Mouse (Mus musculus) heart, adult 2 months (tissue): ENCODE measurements around the gene Gan. TPM values are rescaled to one million over a fixed set of nuclear protein-coding genes. Genes with fewer than 3 reads are reported as not detected.
A peak's percentile ranks its signal among the peaks of the same experiment; 100 is the strongest.

ENCODE experiments used
- DNase-seq, 2 experiments: peaks; one replicate each; pipeline ENCODE4 v3.0.0; 2021
- H3K27ac ChIP-seq: fragments of 200-600 bp; 2 replicates; pipeline ENCODE4 v1.8.1; 2022
- H3K27me3 ChIP-seq: fragments of 200-500 bp; 2 replicates; pipeline ENCODE4 v1.6.1; 2012; ENCODE audit warnings: mild to moderate bottlenecking, low read length, inconsistent platforms, mixed read lengths; ENCODE audit not compliant: control insufficient read depth, insufficient read depth
- H3K36me3 ChIP-seq: fragments of 200-500 bp; 2 replicates; pipeline ENCODE4 v1.6.1; 2012; ENCODE audit warnings: low read length, inconsistent platforms; ENCODE audit not compliant: control insufficient read depth, insufficient read depth
- H3K4me1 ChIP-seq: fragments of 200-500 bp; 2 replicates; pipeline ENCODE4 v1.6.1; 2011; ENCODE audit warnings: low read length; ENCODE audit not compliant: control insufficient read depth, insufficient read depth
- H3K4me3 ChIP-seq: fragments of 200-600 bp; 2 replicates; pipeline ENCODE4 v1.8.1; 2022
- H3K79me2 ChIP-seq: fragments of 200-500 bp; replicated peaks from 2 replicates; pipeline ENCODE4 v1.6.1; 2012; ENCODE audit warnings: mild to moderate bottlenecking, inconsistent platforms, low read length, moderate library complexity, mixed read lengths; ENCODE audit not compliant: control insufficient read depth, insufficient read depth
- H3K9ac ChIP-seq: fragments of 200-500 bp; 2 replicates; pipeline ENCODE4 v1.6.1; 2012; ENCODE audit warnings: low read depth, mild to moderate bottlenecking, control low read depth, inconsistent platforms, low read length, mixed read lengths
- CTCF ChIP-seq: fragments of 200-600 bp; IDR thresholded peaks from 2 replicates; pipeline ENCODE4 v1.8.1; 2022; ENCODE audit warnings: antibody characterized with exemption, mild to moderate bottlenecking, moderate library complexity
- EP300 ChIP-seq: fragments of 200-500 bp; IDR thresholded peaks from 2 replicates; pipeline ENCODE4 v1.6.1; 2011; ENCODE audit warnings: low read depth, low read length, control low read depth; ENCODE audit not compliant: insufficient read depth
- POLR2A ChIP-seq: fragments of 200-500 bp; IDR thresholded peaks from 2 replicates; pipeline ENCODE4 v1.6.1; 2011; ENCODE audit warnings: mild to moderate bottlenecking, low read depth, low read length, control low read depth; ENCODE audit not compliant: insufficient read depth
- WGBS: fragments of 180-500 bp; shearing (Covaris S2); methylation state at CpG from one replicate; pipeline ENCODE4 v1.1.7; 2018; 5-methylcytosine and 5-hydroxymethylcytosine counted together
- intact Hi-C: fragments of 180-260 bp; cut with DNase I; formaldehyde crosslinking; loops from one replicate; pipeline ENCODE4 v1.15.1; 2025
- polyA plus RNA-seq: library from polyadenylated mRNA; depleted of rRNA; stranded (reverse); fragments of >200 nt; gene quantifications from 2 replicates; pipeline ENCODE4 v1.2.3, GENCODE M21; 2012
- total RNA-seq, 2 experiments: library from RNA; stranded (reverse); gene quantifications; 2 replicates each; pipeline ENCODE4 v1.2.3; 2021

Gene Gan
- total and polyA plus RNA-seq, 3 experiments, result 1.7 to 5.2 (median 4.2) TPM

DNA sequence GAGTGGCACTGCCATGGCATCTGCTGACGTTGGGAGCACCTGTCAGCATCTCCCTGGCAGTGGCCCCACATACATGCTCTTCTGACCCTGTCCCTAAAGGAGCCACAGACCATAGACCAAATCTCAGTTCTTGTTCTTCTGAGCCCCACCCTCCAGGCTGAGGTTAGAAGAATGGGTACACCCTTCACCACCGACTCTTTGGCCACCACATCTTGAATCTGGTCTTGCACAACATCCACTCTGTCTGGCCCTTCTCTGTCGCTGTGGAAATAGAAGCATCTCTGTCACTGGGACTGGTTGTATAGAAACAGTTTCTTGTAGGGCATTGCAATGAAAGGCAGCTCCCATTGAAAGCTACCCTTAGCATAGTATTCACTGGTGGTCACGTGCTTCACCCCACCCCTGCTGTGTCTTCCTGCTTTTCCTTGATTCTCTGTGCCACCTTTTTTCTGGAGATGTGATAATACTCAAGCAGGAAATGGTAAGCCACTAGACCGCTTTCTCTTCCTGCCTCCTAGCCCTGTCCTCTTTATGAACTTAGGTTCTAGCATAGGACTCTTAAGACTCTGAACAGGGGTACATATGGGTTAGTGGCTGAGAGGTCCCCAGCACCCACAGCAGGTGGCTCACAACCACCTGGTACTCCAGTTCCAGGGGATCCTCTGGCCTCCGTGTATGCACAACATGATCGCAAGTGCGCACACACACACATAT is 25.9 kb downstream of the Gan start:
- intact Hi-C loops, result no loop called here
- no peak for DNase-seq
- no peak overlapping the region for H3K9ac ChIP-seq
- no peaks in the 10 kb centered on the region for H3K79me2 ChIP-seq
- 87% methylated on average over 8 of the region's 8 CpGs for WGBS
- no peaks in the 10 kb centered on the region for H3K27me3 ChIP-seq
- no peaks in the 10 kb centered on the region for H3K36me3 ChIP-seq
- no peak overlapping the region for H3K27ac ChIP-seq
- H3K4me3 ChIP-seq, result no peak overlapping the region
- TF ChIP-seq CTCF (no peak), EP300 (no peak), POLR2A (no peak)
- H3K4me1 ChIP-seq, result no peaks in the 10 kb centered on the region

DNA sequence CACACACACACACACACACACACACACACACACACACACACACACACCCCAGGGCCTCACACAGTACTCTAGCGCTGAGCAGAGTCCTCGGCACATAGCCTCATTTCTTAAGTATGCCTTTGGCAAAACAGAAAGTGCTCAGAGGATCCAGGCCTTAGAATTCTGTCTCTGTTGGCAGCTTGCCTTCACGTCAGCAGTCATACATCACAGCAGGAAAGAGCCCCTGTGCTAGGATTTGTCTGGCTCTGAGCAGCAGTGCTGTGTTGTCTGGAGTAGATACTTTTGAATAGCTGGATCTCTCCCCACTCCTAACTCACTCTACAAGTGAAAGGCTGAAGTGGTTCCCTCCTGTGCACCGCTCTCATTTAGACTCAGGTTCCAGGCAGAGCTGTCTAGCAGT is 36.4 kb downstream of the Gan start:
- H3K27ac ChIP-seq, result no peak overlapping the region
- intact Hi-C loops, result no loop called here
- peaks cover 5% of the 10 kb centered on the region for H3K4me1 ChIP-seq
- H3K27me3 ChIP-seq, result no peaks in the 10 kb centered on the region
- H3K36me3 ChIP-seq, result no peaks in the 10 kb centered on the region
- no peak overlapping the region for H3K4me3 ChIP-seq
- TF ChIP-seq EP300 (no peak), POLR2A (no peak)
- 74% methylated on average over 4 of the region's 4 CpGs for WGBS
- DNase-seq, result no peak
- H3K9ac ChIP-seq, result no peak overlapping the region
- no peaks in the 10 kb centered on the region for H3K79me2 ChIP-seq

DNA sequence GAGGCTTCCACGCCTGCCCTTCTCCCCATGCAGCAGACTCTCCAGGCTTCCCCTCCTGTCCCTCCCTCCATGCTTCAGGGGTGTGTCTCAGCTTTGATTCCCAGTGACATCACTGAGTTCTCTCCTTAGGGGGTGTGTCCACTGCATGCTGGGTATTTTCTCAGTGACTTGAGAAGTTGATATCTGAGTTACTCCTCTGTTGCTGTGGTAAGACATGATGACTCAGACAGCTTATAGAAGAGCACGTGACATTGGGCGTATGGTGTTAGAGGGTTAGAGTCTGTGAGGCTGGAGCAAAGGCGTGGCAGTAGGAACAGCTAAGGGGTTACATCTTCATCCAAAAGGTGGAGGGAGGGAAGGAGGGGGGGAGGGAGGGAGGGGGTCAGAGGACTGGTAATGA is 38.7 kb downstream of the Gan start:
- intact Hi-C loops, result no loop called here
- TF ChIP-seq POLR2A (no peak), CTCF (no peak), EP300 (no peak)
- no peak overlapping the region for H3K4me3 ChIP-seq
- no peaks in the 10 kb centered on the region for H3K36me3 ChIP-seq
- H3K27ac ChIP-seq, result no peak overlapping the region
- H3K27me3 ChIP-seq, result no peaks in the 10 kb centered on the region
- no peaks in the 10 kb centered on the region for H3K79me2 ChIP-seq
- 94% methylated on average over 4 of the region's 4 CpGs for WGBS
- DNase-seq, result no peak
- H3K9ac ChIP-seq, result no peak overlapping the region
- H3K4me1 ChIP-seq, result peaks cover 18% of the 10 kb centered on the region

DNA sequence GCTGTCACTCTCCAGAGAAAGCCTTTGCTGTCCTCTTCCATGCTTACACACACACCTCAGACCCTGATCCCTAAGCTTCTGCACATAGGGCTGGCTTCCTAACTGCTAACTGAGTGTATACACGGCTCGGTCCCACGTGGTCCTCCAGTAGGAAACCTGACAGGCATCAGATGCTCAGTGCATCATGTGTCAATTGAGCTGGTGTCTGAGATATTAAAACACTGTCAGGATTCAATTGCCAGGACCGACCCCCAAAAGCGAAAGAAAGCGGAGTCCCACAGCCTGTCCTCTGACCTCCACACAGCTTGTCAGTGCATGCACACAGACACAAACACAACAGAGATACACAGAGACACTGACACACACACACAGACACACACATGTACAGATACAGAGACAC is 39.6 kb downstream of the Gan start:
- Histone ChIP-seq H3K4me3 (no peak overlapping the region), H3K36me3 (no peaks in the 10 kb centered on the region), H3K27me3 (no peaks in the 10 kb centered on the region), H3K9ac (no peak overlapping the region), H3K27ac (no peak overlapping the region; the same call in 1 of the 2 replicates), H3K4me1 (peaks cover 19% of the 10 kb centered on the region), H3K79me2 (no peaks in the 10 kb centered on the region)
- WGBS, result 92% methylated on average over 6 of the region's 6 CpGs
- TF ChIP-seq POLR2A (no peak), CTCF (no peak), EP300 (no peak)
- no peak for DNase-seq
- intact Hi-C loops, result no loop called here

DNA sequence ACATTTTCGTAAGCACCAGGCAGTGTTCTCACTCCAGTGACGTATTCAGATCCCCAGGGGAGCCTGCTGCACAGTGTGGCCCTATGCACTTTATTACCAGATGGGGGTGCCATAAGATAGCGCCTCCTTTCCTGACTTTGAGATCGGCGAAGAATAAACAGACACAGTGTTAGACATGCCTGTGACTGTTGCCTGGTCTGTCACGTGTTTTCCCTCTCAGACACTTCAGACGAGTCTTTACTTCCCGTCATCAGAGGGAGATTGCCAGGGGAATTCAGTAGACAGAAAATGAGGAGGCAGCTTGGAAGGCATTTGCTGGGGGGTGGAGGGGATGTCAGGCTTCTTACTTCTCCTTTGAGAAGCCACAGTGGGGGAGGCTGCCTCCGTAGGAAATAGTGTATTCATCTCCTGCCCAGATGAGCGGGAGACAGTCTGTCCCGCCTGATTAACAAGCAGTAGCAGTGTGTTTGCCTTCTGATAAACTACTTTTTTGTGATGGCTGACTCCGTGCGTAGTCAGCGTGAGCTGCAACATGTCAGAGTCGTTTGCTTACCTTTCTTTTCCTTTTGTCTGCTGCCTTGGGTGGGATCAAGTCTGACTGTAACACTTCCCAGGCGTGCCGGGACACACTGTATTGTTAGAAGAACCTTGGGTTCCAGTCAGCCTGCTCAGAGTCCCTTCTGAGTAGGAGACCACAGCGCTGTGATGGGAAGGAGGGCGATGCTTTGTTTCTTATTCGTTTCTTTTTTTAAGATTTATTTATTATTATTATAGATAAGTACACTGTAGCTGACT is 40.4 kb downstream of the Gan start:
- Histone ChIP-seq H3K4me3 (peak overlapping the region; percentile 14; the same call in 1 of the 2 replicates), H3K4me1 (peaks cover 19% of the 10 kb centered on the region), H3K27ac (no peak overlapping the region; the same call in 1 of the 2 replicates), H3K27me3 (no peaks in the 10 kb centered on the region), H3K36me3 (no peaks in the 10 kb centered on the region), H3K79me2 (no peaks in the 10 kb centered on the region), H3K9ac (no peak overlapping the region)
- 25% methylated on average over 20 of the region's 20 CpGs for WGBS
- TF ChIP-seq EP300 (peak; percentile 56; the same call in 1 of the 2 replicates), POLR2A (no peak), CTCF (peak; percentile 79)
- DNase-seq, result peak; percentile 66 to 76
- intact Hi-C loops, result loop anchor here (1.0 to 2.0 kb wide), 3 partner anchors 40 to 274 kb away; partner anchors contain the start of gene Gan

DNA sequence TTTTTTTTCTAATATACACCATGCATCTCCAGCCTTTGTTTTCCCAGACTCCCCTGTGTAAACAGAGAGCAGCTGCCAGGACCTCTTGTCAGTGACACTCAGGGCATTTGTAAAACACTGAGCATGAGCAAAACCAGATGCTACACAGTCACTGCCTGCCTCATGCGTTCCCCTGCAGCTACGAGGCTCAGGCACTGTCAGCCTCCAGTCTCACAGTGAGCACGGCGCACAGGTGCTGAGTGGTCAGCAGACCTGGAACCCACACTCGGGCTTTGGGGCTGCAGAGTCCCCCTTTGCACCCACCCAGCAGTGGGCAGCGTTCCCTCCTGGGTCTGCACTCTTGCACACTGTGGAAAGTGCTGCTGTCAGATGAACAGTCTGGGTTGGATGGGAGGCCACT is 41.7 kb downstream of the Gan start:
- H3K4me3 ChIP-seq, result no peak overlapping the region
- intact Hi-C loops, result loop anchor here (2.0 kb wide), 2 partner anchors 41 to 273 kb away; partner anchors contain the start of gene Gan
- 36% methylated on average over 6 of the region's 6 CpGs for WGBS
- no peaks in the 10 kb centered on the region for H3K79me2 ChIP-seq
- H3K4me1 ChIP-seq, result peaks cover 19% of the 10 kb centered on the region
- H3K36me3 ChIP-seq, result no peaks in the 10 kb centered on the region
- TF ChIP-seq CTCF (no peak), EP300 (no peak), POLR2A (no peak)
- no peak overlapping the region for H3K9ac ChIP-seq
- peak; percentile 27 to 34 for DNase-seq
- H3K27me3 ChIP-seq, result no peaks in the 10 kb centered on the region
- H3K27ac ChIP-seq, result no peak overlapping the region
